Mouse (Mus musculus) stomach, postnatal 0 days (tissue): ENCODE data around the gene Pdlim1.

Experiments used
- CTCF ChIP-seq: IDR thresholded peaks from 2 replicates; pipeline ENCODE4 v1.5.1; 2016; ENCODE audit warnings: antibody characterized with exemption, low read depth, mild to moderate bottlenecking, moderate library complexity
- EP300 ChIP-seq: optimal IDR thresholded peaks from 2 replicates; pipeline ENCODE3; 2016; ENCODE audit warnings: antibody characterized with exemption

- TF ChIP-seq EP300 = no peak
- TF ChIP-seq CTCF = no peak
These were observed 47.6 kb upstream of the Pdlim1 start for GRCm38 (mm10) chr19:40319199-40319598.
